Mouse (Mus musculus) adrenal gland, adult 2 months (tissue): ENCODE results near the gene Gm21366. TPM values are rescaled to one million over a fixed set of nuclear protein-coding genes. Genes with fewer than 3 reads are reported as not detected.
"Not testable (repeated sequence)": the region's sequence is repeated elsewhere in the genome, so short reads cannot be mapped to it uniquely, and the experiment has no call there.

Source experiments
- DNase-seq: peaks from one replicate; pipeline ENCODE4 v3.0.0; 2021
- long read RNA-seq: library from polyadenylated mRNA; stranded (forward); transcript quantifications from one replicate; pipeline ENCODE4 v2.0.0, GENCODE M21; 2021
- polyA plus RNA-seq: library from polyadenylated mRNA; depleted of rRNA; stranded (reverse); fragments of >200 nt; gene quantifications from 2 replicates; pipeline ENCODE4 v1.2.3, GENCODE M21; 2012; rRNA removed
- total RNA-seq, 2 experiments: library from RNA; stranded (reverse); gene quantifications; 2 replicates each; pipeline ENCODE4 v1.2.3; 2021

Gm21366 gene
- total RNA-seq (not detected), polyA plus RNA-seq (not detected in 2 replicates)
- long read RNA-seq = 0 reads

GRCm38 (mm10) chrY:22861156-22861555 lies at the start of gene Gm21366:
Gene Gm21366 (minus strand): TSS chrY:22861256.
- not testable (repeated sequence) for DNase-seq
